Mouse (Mus musculus) C2C12 (cell line): Measurements from ENCODE around the gene Abca1. TPM values are rescaled to one million over a fixed set of nuclear protein-coding genes. Genes with fewer than 3 reads are reported as not detected.

Experiments
- H3K27me3 ChIP-seq: one replicate; pipeline ENCODE4 v1.6.1; 2011; ENCODE audit not compliant: control insufficient read depth, insufficient read depth, insufficient read length
- H3K36me3 ChIP-seq: one replicate; pipeline ENCODE4 v1.6.1; 2011; ENCODE audit not compliant: control insufficient read depth, insufficient read depth
- H3K4me3 ChIP-seq: one replicate; pipeline ENCODE4 v1.5.1; 2011; ENCODE audit warnings: mild to moderate bottlenecking, control low read depth; ENCODE audit not compliant: poor library complexity, insufficient read depth, severe bottlenecking
- H3K79me2 ChIP-seq: one replicate; pipeline ENCODE4 v1.6.1; 2011; ENCODE audit not compliant: control insufficient read depth, insufficient read depth
- H3K79me3 ChIP-seq: one replicate; pipeline ENCODE4 v1.6.1; 2011; ENCODE audit warnings: low read depth, control low read depth
- H3ac ChIP-seq: one replicate; pipeline ENCODE3; 2011; ENCODE audit warnings: low read depth; ENCODE audit not compliant: control insufficient read depth, insufficient read length
- CEBPB ChIP-seq: IDR thresholded peaks from one replicate; pipeline ENCODE4 v1.6.1; 2011; ENCODE audit warnings: low read depth, mild to moderate bottlenecking, control low read depth, moderate library complexity
- CTCF ChIP-seq: IDR thresholded peaks from one replicate; pipeline ENCODE4 v1.5.1; 2011; ENCODE audit not compliant: control insufficient read depth, insufficient read depth, insufficient read length
- FOSL1 ChIP-seq: IDR thresholded peaks from one replicate; pipeline ENCODE4 v1.8.0; 2011; ENCODE audit warnings: mild to moderate bottlenecking, low read length; ENCODE audit not compliant: poor library complexity, insufficient read depth, severe bottlenecking
- MAX ChIP-seq: IDR thresholded peaks from one replicate; pipeline ENCODE4 v1.6.1; 2011; ENCODE audit warnings: mild to moderate bottlenecking, control low read depth
- MYOD1 ChIP-seq: IDR thresholded peaks from one replicate; pipeline ENCODE4 v1.6.1; 2011; ENCODE audit warnings: low read depth; ENCODE audit not compliant: control insufficient read depth, insufficient read length
- MYOG ChIP-seq: IDR thresholded peaks from one replicate; pipeline ENCODE4 v1.6.1; 2011; ENCODE audit not compliant: control insufficient read depth, insufficient read length; ENCODE audit errors: extremely low read depth
- USF1 ChIP-seq: IDR thresholded peaks from one replicate; pipeline ENCODE4 v1.6.1; 2011; ENCODE audit warnings: low read depth, mild to moderate bottlenecking, control low read depth, moderate library complexity
- long read RNA-seq, 2 experiments: library from polyadenylated mRNA; unstranded; transcript quantifications; one replicate each; pipeline ENCODE4 v2.0.0; 2019 to 2020
- polyA plus RNA-seq: library from polyadenylated mRNA; unstranded; fragments of >200 nt; fragmentation: generic; extraction: Trizol; gene quantifications from one replicate; pipeline ENCODE4 v1.2.1, GENCODE M21; 2012; ENCODE audit warnings: missing spikeins

Gene Abca1
- 0.07 TPM for polyA plus RNA-seq
- long read RNA-seq, experiment 1: 0 reads
- long read RNA-seq, experiment 2: 0 reads

GRCm38 (mm10) chr4:53159767-53160166 lies at the start of gene Abca1:
TSS of gene Abca1 (minus strand) at chr4:53159895.
- Histone ChIP-seq H3K27me3 (peaks cover 11% of the 10 kb centered on the region), H3K79me3 (no peaks in the 10 kb centered on the region), H3K4me3 (no peak within 1 kb of the TSS), H3ac (no peak within 1 kb of the TSS), H3K79me2 (no peaks in the 10 kb centered on the region), H3K36me3 (no peaks in the 10 kb centered on the region)
- TF ChIP-seq USF1 (peak; percentile 26), MAX (peak; percentile 96), MYOG (no peak)

- Histone ChIP-seq H3K79me2 (no peaks in the 10 kb centered on the region), H3K79me3 (no peaks in the 10 kb centered on the region), H3K27me3 (no peaks in the 10 kb centered on the region), H3K4me3 (no peak overlapping the region), H3ac (no peak overlapping the region), H3K36me3 (no peaks in the 10 kb centered on the region)
- TF ChIP-seq CTCF (no peak), MYOG (no peak), USF1 (no peak), MYOD1 (no peak)
Measured at GRCm38 (mm10) chr4:53204482-53204881, 44.8 kb upstream of the Abca1 start.

- H3ac ChIP-seq: no peak overlapping the region
- H3K79me3 ChIP-seq: no peaks in the 10 kb centered on the region
- H3K27me3 ChIP-seq: no peaks in the 10 kb centered on the region
- H3K36me3 ChIP-seq: no peaks in the 10 kb centered on the region
- H3K79me2 ChIP-seq: no peaks in the 10 kb centered on the region
- H3K4me3 ChIP-seq: no peak overlapping the region
- TF ChIP-seq CEBPB (no peak), MYOD1 (no peak), CTCF (no peak), MYOG (no peak), FOSL1 (no peak), MAX (no peak), USF1 (no peak)
Measured at GRCm38 (mm10) chr4:53203595-53204400, 44.1 kb upstream of the Abca1 start.

- H3K4me3 ChIP-seq: no peak overlapping the region
- no peaks in the 10 kb centered on the region for H3K79me2 ChIP-seq
- no peaks in the 10 kb centered on the region for H3K27me3 ChIP-seq
- no peaks in the 10 kb centered on the region for H3K36me3 ChIP-seq
- H3K79me3 ChIP-seq: no peaks in the 10 kb centered on the region
- TF ChIP-seq MYOG (no peak), MAX (no peak), CEBPB (no peak), USF1 (no peak), MYOD1 (no peak)
- H3ac ChIP-seq: no peak overlapping the region
Measured at GRCm38 (mm10) chr4:53200276-53200675, 40.6 kb upstream of the Abca1 start.

GRCm38 (mm10) chr4:53197842-53198241 lies 38.1 kb upstream of the Abca1 start:
- Histone ChIP-seq H3K27me3 (no peaks in the 10 kb centered on the region), H3K36me3 (no peaks in the 10 kb centered on the region), H3K79me3 (no peaks in the 10 kb centered on the region), H3K4me3 (no peak overlapping the region), H3ac (no peak overlapping the region), H3K79me2 (no peaks in the 10 kb centered on the region)
- TF ChIP-seq USF1 (no peak), CEBPB (no peak), MYOG (no peak), MAX (no peak)

GRCm38 (mm10) chr4:53196058-53196771 lies 36.5 kb upstream of the Abca1 start:
- no peak overlapping the region for H3K4me3 ChIP-seq
- H3K27me3 ChIP-seq: no peaks in the 10 kb centered on the region
- peak overlapping the region; percentile 32 for H3ac ChIP-seq
- H3K79me2 ChIP-seq: no peaks in the 10 kb centered on the region
- no peak for TF ChIP-seq CEBPB
- no peak for TF ChIP-seq USF1
- TF ChIP-seq MAX: no peak
- TF ChIP-seq FOSL1: no peak
- no peak for TF ChIP-seq MYOG
- no peak for TF ChIP-seq CTCF
- no peak for TF ChIP-seq MYOD1
- no peaks in the 10 kb centered on the region for H3K79me3 ChIP-seq
- H3K36me3 ChIP-seq: no peaks in the 10 kb centered on the region
